ENCODE assay signal across 8 mouse cellular contexts in the genomic region with DNA sequence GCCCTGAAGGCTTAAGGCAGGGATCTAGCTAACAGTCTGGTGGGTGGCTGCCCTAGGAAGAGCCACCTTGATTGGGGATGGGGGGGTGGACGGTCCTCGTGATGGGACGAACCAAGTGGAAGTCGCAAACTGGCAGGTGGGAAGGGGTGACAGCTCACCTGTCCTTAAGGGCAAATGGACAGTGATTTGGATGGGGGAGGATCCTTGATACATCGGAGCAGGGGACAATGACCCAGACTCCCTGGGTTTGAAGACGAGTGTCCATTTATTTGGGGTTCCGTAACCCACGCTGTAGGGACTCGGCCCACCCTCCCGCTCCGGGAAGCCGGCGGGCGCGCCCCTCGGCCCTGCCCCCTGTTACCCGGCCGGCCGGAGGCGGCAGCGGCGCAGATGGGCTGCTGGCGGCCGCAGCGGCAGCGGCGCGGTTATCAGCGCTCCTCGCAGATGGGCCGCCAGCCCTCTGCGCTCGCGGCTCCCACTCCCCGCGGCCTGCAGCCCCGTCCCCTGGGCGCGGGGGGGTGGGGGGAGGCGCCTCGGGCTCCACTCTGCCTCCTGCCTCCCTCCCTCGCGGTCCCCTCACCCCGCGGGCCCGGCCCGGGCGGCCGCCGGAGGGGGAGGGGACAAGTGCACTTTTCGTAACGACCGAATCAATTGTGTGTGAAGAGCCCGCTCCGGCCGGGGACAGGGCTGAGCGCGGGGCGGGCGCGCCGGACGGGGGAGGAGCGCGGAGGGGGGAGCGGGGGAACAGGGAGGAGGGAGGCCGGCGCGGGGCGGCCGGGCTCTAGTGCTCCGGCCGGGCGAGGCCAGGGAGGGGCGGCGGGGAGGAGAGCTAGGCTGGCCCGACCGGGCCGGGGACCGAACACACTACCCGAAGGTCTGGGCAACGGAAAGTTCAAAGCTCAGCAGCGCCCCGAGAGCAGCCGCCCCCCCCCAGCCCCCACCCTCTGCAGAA. TPM values are rescaled to one million over a fixed set of nuclear protein-coding genes. Genes with fewer than 3 reads are reported as not detected.
A peak's percentile ranks its signal among the peaks of the same experiment; 100 is the strongest.
DNase-seq lines count a peak whose midpoint lies in the region; TF ChIP-seq lines count a peak whose summit lies in the region.

No protein-coding gene starts in this region.

- 2% methylated on average over 71 of the region's 85 CpGs for WGBS in heart, embryonic 10.5 days

- no peaks in the 10 kb centered on the region for H3K36me3 ChIP-seq in heart, embryonic 10.5 days

- H3K27me3 ChIP-seq in heart, embryonic 10.5 days (ENCODE audit: insufficient read depth, poor library complexity, severe bottlenecking), result peaks cover 35% of the 10 kb centered on the region

- peak overlapping the region; percentile 21; the same call in 1 of the 2 replicates for H3K27ac ChIP-seq in cortical plate, adult 2 months (ENCODE audit: insufficient read depth, low read length)
- H3K27ac ChIP-seq in heart, embryonic 10.5 days, result peak overlapping the region; percentile 96

- no peak for TF ChIP-seq POLR2A in cortical plate, adult 2 months (IDR thresholded peaks at IDR 0.05; ENCODE audit: extremely low read depth, insufficient read depth, low read length)

- peak overlapping the region; percentile 97 for H3K4me3 ChIP-seq in cortical plate, adult 2 months (ENCODE audit: insufficient read depth, low read length)
- H3K4me3 ChIP-seq in heart, embryonic 10.5 days, result peak overlapping the region; percentile 88

- peak; percentile 50 for DNase-seq in urinary bladder, adult 2 months (ENCODE audit: low spot score)
- no peak for DNase-seq in urinary bladder, postnatal 10 days (ENCODE audit: low spot score)
- peak; percentile 86 for DNase-seq in heart, embryonic 10.5 days (ENCODE audit: low spot score)
- DNase-seq in kidney, postnatal 14 days, result peak; percentile 71
- DNase-seq in lung, postnatal 4 days, result peak; percentile 52 to 68
- peak; percentile 34 to 49 for DNase-seq in spleen, postnatal 36 days (ENCODE audit: low spot score in 2 of 2)
- no peak for DNase-seq in T-cell, adult 2 months (ENCODE audit: low spot score)

- TF ChIP-seq CTCF in cortical plate, adult 2 months (IDR thresholded peaks at IDR 0.05; ENCODE audit: extremely low read depth, insufficient read depth, low read length), result no peak

- H3K4me1 ChIP-seq in cortical plate, adult 2 months (ENCODE audit: control insufficient read depth, insufficient read depth, low read length), result peaks cover 10% of the 10 kb centered on the region
- peaks cover 68% of the 10 kb centered on the region for H3K4me1 ChIP-seq in heart, embryonic 10.5 days

- no peaks in the 10 kb centered on the region; the same call in 1 of the 2 replicates for H3K9me3 ChIP-seq in heart, embryonic 10.5 days

RNA-seq across cellular contexts. Expression of a gene that starts 1.9 kb away (rescaled TPM):
- polyA plus RNA-seq in urinary bladder, adult 2 months (2012; rRNA removed), result 11.7 and 15.8 TPM in 2 replicates
- 33.6 and 33.9 TPM in 2 replicates for polyA plus RNA-seq in cortical plate, adult 2 months (2012; rRNA removed)
- 20.8 and 21.4 TPM in 2 replicates for polyA plus RNA-seq in heart, embryonic 10.5 days (2016; fragmentation: Nextera tagmentation; extraction: Ambion mirVana)

RNA-seq across cellular contexts. Expression of a gene that starts 35.3 kb away (rescaled TPM):
- polyA plus RNA-seq in urinary bladder, adult 2 months (2012; rRNA removed), result not detected in 2 replicates
- polyA plus RNA-seq in cortical plate, adult 2 months (2012; rRNA removed), result not detected in 2 replicates
- polyA plus RNA-seq in heart, embryonic 10.5 days (2016; fragmentation: Nextera tagmentation; extraction: Ambion mirVana), result not detected in 2 replicates

Comparison
In these comparisons a context has a peak if more than half of its experiments do, and no peak if none do; other contexts are left out.
1. DNase-seq: peak in urinary bladder, adult 2 months (single experiment), heart, embryonic 10.5 days (single experiment), kidney, postnatal 14 days (single experiment), lung, postnatal 4 days (2 of 2) and spleen, postnatal 36 days (2 of 2); none in urinary bladder, postnatal 10 days (single experiment) and T-cell, adult 2 months (single experiment).